Mouse (Mus musculus) neural tube, embryonic 11.5 days (tissue): Measurements from ENCODE around the gene Rcbtb2. TPM values are rescaled to one million over a fixed set of nuclear protein-coding genes. Genes with fewer than 3 reads are reported as not detected.
A peak's percentile ranks its signal among the peaks of the same experiment; 100 is the strongest.

Experiments
- ATAC-seq: fragments of 200-750 bp; cut with Nextera tagmentation; 2 replicates; pipeline ENCODE4 v1.8.0; 2017; ENCODE audit warnings: moderate number of reproducible peaks, mild to moderate bottlenecking, moderate TSS enrichment, moderate library complexity; ENCODE audit not compliant: insufficient read depth, low FRiP score, low TSS enrichment
- DNase-seq: peaks from one replicate; pipeline ENCODE4 v3.0.0-alpha.2; 2015; ENCODE audit warnings: low spot score
- H3K27ac ChIP-seq: fragments of 300-500 bp; sonication (generic); 2 replicates; pipeline ENCODE4 v1.5.1; 2014; ENCODE audit warnings: low read depth, mild to moderate bottlenecking, low read length
- H3K27me3 ChIP-seq: fragments of 300-500 bp; sonication (generic); 2 replicates; pipeline ENCODE4 v1.6.1; 2014; ENCODE audit warnings: mild to moderate bottlenecking, low read length, mixed read lengths; ENCODE audit not compliant: control insufficient read depth, insufficient read depth
- H3K36me3 ChIP-seq: fragments of 300-500 bp; sonication (generic); 2 replicates; pipeline ENCODE4 v1.6.1; 2014; ENCODE audit warnings: mild to moderate bottlenecking, low read length, moderate library complexity, mixed read lengths; ENCODE audit not compliant: control insufficient read depth, insufficient read depth
- H3K4me1 ChIP-seq: fragments of 300-500 bp; sonication (generic); 2 replicates; pipeline ENCODE4 v1.6.1; 2014; ENCODE audit warnings: low read length, mixed read lengths; ENCODE audit not compliant: control insufficient read depth, insufficient read depth
- H3K4me2 ChIP-seq: fragments of 300-500 bp; sonication (generic); 2 replicates; pipeline ENCODE4 v1.6.1; 2014; ENCODE audit warnings: low read depth, mild to moderate bottlenecking, moderate library complexity
- H3K4me3 ChIP-seq: fragments of 300-500 bp; sonication (generic); 2 replicates; pipeline ENCODE4 v1.5.1; 2014; ENCODE audit warnings: low read depth, low read length
- H3K9ac ChIP-seq: fragments of 300-500 bp; sonication (generic); 2 replicates; pipeline ENCODE4 v1.6.1; 2014; ENCODE audit warnings: mild to moderate bottlenecking, low read length
- H3K9me3 ChIP-seq: fragments of 300-500 bp; sonication (generic); 2 replicates; pipeline ENCODE4 v1.6.1; 2016; ENCODE audit warnings: low read length; ENCODE audit not compliant: control insufficient read depth
- WGBS: fragments of 180-500 bp; shearing (Covaris S2); extraction: QIAGEN DNeasy Blood & Tissue Kit; methylation state at CpG from one replicate; pipeline ENCODE4 v1.1.7; 2014; 5-methylcytosine and 5-hydroxymethylcytosine counted together
- polyA plus RNA-seq: library from polyadenylated mRNA; unstranded; fragments of >200 nt; fragmentation: Nextera tagmentation; extraction: Ambion mirVana; gene quantifications from 2 replicates; pipeline ENCODE4 v1.2.1, GENCODE M21; 2014

Rcbtb2 gene
- polyA plus RNA-seq, 1 experiment from 2014 or later = 167 TPM

DNA sequence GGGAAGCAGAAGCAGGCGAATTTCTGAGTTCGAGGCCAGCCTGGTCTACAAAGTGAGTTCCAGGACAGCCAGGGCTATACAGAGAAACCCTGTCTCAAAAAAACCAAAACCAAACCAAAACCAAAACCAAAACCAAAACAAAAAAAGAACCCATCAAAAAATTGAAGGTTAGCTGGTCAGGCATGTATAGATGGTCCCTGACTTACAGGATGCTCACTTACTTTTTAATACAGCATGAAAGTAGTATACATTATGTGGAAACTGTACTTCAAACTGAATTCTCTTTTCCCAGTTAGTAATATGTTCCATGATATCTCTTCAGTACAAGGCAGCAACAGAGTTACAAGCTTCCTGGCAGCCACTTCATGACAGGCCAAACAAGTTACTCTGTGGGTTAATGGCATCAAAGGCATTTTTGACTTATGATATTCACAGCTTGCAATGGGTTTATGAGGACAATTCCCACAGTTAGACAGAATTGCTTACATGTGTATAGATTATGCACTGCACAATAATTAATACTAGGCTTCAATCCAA lies 121.3 kb downstream of the Rcbtb2 start:
- ATAC-seq (no peak), DNase-seq (no peak)
- no peaks in the 10 kb centered on the region for H3K9me3 ChIP-seq
- no peak overlapping the region for H3K27ac ChIP-seq
- H3K4me1 ChIP-seq = no peaks in the 10 kb centered on the region
- WGBS = 90% methylated on average over 2 of the region's 2 CpGs
- no peaks in the 10 kb centered on the region for H3K36me3 ChIP-seq
- no peak overlapping the region for H3K4me3 ChIP-seq
- H3K9ac ChIP-seq = no peak overlapping the region
- no peak overlapping the region for H3K4me2 ChIP-seq
- H3K27me3 ChIP-seq = no peaks in the 10 kb centered on the region

DNA sequence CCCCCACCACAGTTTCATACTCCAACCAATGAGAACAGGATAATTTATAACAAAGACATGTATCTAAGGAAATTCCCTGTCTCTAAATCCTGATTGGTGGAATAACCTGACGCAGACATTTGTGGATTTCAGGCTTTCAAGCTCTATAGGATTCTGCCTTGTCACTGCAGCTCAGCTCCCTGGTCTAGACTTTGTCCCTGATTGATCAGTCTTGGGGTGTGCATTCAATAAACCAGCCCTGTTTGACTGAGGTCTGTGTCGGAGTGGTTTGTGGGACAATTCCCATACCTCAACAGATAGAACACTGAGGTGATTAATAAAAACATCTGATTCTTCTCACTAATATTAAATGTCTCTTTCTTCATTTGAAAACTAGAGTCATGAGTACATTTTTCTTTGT lies 127.2 kb downstream of the Rcbtb2 start:
- Histone ChIP-seq H3K4me1 (0 out of 2 replicates have a peak, but pooled peaks cover 4% of the 10 kb centered on the region), H3K9ac (no peak overlapping the region), H3K36me3 (no peaks in the 10 kb centered on the region), H3K27me3 (no peaks in the 10 kb centered on the region), H3K9me3 (no peaks in the 10 kb centered on the region), H3K4me3 (no peak overlapping the region), H3K4me2 (no peak overlapping the region), H3K27ac (no peak overlapping the region)
- DNase-seq (no peak), ATAC-seq (no peak)
- 99% methylated on average over 2 of the region's 2 CpGs for WGBS

DNA sequence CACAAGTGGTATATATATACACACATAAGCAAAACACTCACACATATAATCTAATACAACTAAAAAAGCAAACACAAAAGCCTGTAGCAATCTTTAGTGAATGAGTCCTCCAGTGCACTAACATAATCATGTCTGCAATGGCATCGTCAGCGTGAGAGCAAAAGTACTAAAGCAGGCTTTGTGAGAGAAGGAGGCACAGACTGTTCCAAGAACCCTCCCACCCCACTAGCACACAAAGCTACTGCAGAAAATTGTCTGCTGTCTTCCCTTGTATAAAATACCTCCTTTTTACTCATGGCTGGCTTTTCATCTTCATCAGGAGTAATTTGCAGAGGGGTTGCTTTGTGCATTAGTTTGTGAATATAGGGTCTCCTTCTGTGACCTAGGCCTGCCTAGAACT lies 129.4 kb downstream of the Rcbtb2 start:
- Histone ChIP-seq H3K9me3 (no peaks in the 10 kb centered on the region), H3K36me3 (no peaks in the 10 kb centered on the region), H3K4me2 (no peak overlapping the region), H3K27me3 (no peaks in the 10 kb centered on the region), H3K4me1 (0 out of 2 replicates have a peak, but pooled peaks cover 6% of the 10 kb centered on the region), H3K4me3 (no peak overlapping the region), H3K9ac (no peak overlapping the region), H3K27ac (no peak overlapping the region)
- ATAC-seq = no peak
- no peak for DNase-seq
- WGBS = 58% methylated on average over 2 of the region's 2 CpGs

DNA sequence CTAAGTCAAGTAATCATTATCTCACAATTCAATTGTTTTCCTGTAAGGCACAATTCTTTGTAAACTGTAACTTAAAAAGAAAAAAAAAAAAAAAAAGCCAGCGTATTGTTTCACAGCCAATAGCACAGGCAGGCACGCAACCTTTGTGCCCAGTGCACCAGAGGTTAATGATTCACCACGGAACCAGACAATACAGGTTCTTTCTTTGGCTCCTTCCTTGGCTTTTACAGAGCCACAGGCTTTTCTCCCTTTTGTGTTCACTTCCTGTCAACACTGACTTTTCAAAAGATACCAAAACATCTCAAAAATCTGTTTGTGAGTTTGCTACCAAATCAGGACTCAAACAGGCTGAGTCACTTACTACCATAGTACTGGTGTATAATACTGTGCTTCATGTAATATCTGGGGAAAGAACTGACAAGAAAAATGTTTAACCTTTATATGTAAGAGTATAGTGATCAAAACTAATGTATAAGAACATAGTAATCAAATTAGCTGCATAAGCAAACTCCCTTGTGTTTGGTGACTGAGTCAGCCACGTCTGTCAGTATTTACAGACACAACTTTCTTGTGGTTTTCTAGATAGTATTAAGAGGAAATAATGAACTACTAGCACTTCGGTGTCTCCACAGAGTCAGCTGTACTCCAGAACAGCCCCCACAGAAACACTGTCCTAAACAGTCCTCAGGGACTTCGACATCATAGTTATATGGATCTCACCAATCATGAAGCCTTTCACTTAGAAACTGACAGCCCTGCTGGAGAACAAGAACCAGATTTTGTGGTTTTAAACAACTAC lies 130.8 kb downstream of the Rcbtb2 start:
- Histone ChIP-seq H3K9ac (no peak overlapping the region), H3K4me2 (no peak overlapping the region), H3K4me1 (0 out of 2 replicates have a peak, but pooled peaks cover 6% of the 10 kb centered on the region), H3K36me3 (no peaks in the 10 kb centered on the region), H3K9me3 (no peaks in the 10 kb centered on the region), H3K27ac (no peak overlapping the region), H3K27me3 (no peaks in the 10 kb centered on the region), H3K4me3 (no peak overlapping the region)
- ATAC-seq = no peak
- WGBS = 45% methylated on average over 6 of the region's 6 CpGs
- DNase-seq = peak; percentile 18

DNA sequence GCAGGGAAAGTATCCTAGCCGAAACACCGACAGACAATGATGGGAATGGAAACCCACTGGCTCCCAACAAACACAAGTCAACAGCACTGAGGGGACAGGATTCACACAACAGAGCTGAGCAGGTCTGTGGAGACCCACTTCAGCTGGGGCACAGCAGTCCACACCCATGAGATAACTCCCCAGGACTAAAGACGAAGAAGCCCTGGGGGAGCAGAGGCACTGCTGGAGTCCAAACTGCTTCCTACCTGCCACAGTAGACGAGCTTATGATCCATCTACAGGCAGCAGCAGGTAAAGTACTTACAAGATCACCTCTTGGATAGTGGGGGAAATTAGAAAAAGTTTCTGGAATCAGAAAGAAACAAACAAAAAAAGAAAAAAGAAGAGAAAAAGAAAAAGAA lies 131.6 kb downstream of the Rcbtb2 start:
- DNase-seq (peak; percentile 15), ATAC-seq (no peak)
- Histone ChIP-seq H3K4me2 (no peak overlapping the region), H3K27me3 (no peaks in the 10 kb centered on the region), H3K9me3 (no peaks in the 10 kb centered on the region), H3K4me1 (0 out of 2 replicates have a peak, but pooled peaks cover 6% of the 10 kb centered on the region), H3K27ac (no peak overlapping the region), H3K36me3 (no peaks in the 10 kb centered on the region), H3K4me3 (no peak overlapping the region), H3K9ac (no peak overlapping the region)
- WGBS = 62% methylated on average over 4 of the region's 4 CpGs

DNA sequence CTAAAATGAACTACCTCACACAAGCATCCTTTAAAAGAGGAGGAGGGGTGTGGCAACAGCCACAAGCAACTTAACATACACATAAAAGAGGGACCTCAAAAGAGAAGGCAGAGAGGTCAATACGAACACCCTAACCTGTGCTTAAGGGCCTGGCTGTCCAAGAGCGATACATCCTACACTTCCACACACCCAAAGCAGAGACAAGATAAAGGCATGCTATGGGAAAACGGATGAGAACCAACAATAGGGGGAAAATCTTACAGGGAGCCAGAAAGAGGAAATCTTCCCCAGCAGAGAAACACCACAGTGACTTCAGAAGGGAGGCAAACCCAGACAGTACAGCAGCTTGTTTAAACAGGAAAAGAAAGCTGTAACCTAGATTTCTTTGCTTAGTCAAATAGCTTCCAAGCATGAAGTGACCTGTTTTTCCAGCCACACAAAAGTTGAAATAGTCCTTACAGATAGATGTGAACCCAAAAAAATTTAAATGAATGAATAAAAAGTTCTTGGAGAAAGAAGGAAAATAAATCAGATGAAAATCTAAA lies 132.7 kb downstream of the Rcbtb2 start:
- Histone ChIP-seq H3K4me1 (0 out of 2 replicates have a peak, but pooled peaks cover 6% of the 10 kb centered on the region), H3K27me3 (no peaks in the 10 kb centered on the region), H3K27ac (no peak overlapping the region), H3K4me3 (no peak overlapping the region), H3K4me2 (no peak overlapping the region), H3K9me3 (no peaks in the 10 kb centered on the region), H3K9ac (no peak overlapping the region), H3K36me3 (no peaks in the 10 kb centered on the region)
- DNase-seq (no peak), ATAC-seq (no peak)
- 59% methylated on average over 3 of the region's 3 CpGs for WGBS

DNA sequence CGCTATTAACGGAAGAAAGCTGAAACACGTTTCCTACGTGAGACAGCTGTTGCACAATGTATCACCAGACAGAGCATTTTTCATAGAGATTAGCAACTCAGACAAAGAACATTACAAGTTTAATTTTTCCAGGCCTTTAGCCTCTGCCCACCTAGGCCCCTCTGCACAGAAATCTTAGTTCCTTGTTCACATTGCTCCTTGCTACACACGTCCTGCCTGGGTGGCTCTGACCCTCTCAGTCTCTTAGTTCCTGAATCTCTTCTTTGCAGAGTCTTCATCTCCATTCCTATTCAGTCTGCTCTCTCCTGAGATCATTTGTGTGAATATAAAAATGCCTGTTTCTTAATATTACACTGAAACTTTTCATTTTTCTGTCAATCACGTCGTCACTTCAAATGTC lies 134.5 kb downstream of the Rcbtb2 start:
- Histone ChIP-seq H3K27me3 (no peaks in the 10 kb centered on the region), H3K27ac (no peak overlapping the region), H3K4me1 (0 out of 2 replicates have a peak, but pooled peaks cover 6% of the 10 kb centered on the region), H3K9me3 (no peaks in the 10 kb centered on the region), H3K9ac (no peak overlapping the region), H3K4me3 (no peak overlapping the region), H3K36me3 (no peaks in the 10 kb centered on the region), H3K4me2 (no peak overlapping the region)
- WGBS = 82% methylated on average over 7 of the region's 7 CpGs
- ATAC-seq (no peak), DNase-seq (no peak)
